Mouse (Mus musculus) lung, adult 18-20 months (tissue): ENCODE data around the gene Tcp11l1.

ENCODE experiments used
- DNase-seq, 2 experiments: peaks; one replicate each; pipeline ENCODE4 v3.0.0; 2022; ENCODE audit warnings: mixed read lengths in 2 of 2

The Tcp11l1 gene

DNA sequence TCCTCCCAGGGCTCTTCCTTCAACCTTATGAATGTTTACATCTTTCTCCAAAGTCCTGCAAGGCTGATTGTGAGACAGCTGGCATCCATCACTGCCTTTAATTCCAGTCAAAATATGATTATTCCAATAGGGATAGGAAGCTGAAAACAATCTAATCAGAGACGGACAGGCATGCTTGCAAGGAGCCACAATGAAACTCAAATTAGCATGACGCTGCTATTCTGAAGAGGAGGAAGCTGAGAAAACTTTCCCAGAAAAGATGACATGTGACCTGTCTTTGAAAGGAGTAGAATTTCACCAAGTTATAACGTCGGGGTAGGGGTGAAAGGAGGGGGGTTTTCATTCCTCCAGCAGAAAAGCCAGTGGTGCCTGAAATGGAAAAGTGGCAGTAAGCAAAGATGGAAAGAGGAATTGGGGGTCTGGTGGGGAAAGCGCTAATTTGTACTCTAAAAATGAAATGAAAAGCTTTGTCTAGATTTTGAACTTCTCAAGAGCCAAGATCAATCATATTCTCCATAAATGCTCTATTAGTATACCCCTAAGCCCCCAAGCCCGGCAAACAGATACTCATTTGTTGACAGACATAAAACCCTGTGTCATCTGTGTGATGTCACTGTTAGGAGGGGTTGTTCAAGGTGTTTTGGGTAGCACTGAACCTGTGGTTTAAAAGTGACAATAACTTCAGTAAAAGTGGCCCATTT is 1.1 kb downstream of the Tcp11l1 start:
- no peak for DNase-seq

- DNase-seq, result no peak
Measured at GRCm38 (mm10) chr2:104709786-104710337, 2.1 kb downstream of the Tcp11l1 start.

GRCm38 (mm10) chr2:104704355-104704754 is 7.6 kb downstream of the Tcp11l1 start:
- DNase-seq, result no peak

DNA sequence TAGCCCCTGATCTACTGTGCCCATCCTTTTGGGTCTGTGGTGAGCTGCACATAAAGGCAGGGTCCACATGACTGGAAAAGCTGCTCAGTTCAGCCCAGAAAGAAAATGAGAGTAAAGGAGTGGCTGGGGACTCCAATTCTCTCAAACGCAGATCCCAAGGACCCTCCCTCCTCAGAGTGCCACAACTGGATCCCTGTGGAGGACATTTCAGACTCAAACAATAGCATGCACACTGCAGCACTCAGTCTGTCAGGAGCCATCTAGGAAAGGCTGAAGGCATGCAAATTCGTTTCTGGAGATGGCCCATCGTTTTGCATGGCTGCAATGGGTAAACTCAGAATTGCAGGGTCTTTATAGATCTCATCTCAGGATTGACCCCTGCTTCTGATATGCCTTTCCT is 8.8 kb downstream of the Tcp11l1 start:
- DNase-seq, result no peak

- DNase-seq, result no peak
Measured at GRCm38 (mm10) chr2:104699659-104700058, 12.3 kb downstream of the Tcp11l1 start.

DNA sequence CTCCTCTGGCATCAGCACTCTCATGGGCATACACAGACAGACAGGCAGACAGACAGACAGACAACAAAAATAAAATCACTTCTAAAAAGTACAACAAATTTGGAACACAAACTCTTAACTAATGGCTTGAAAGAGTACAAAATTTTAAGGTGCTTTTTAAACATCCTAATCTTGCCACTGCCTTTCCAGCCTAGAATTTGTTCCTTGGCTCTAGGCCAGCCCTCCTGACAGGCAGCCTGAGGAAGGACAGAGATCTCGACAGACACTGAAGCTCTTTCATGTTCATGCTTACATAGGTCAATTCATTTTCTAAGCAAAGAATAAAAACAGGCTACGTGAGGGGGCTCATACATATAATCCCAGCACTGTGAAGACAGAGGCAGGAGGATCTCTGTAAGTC is 19.4 kb downstream of the Tcp11l1 start:
- no peak for DNase-seq

GRCm38 (mm10) chr2:104690720-104691119 is 21.2 kb downstream of the Tcp11l1 start:
- no peak for DNase-seq

DNA sequence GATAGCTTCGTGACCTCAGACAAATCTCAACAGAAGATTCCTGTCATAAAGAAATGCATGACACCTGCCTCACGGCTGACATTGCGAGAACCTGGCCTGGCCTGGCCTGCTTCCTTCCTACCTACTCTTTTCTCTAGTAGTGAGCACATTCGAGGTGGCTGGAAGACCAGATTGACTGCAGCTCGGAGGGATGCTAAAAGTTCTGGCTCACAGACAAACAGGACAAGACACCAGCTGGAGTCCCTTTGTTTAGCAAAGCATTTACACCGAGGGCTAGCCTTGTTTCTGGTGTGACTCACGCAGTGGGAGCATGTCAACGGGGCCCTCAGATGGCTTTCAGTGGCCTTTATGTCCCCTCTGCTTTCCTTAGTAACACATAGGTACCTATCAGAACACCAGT is 23.2 kb downstream of the Tcp11l1 start:
- DNase-seq, result no peak

DNA sequence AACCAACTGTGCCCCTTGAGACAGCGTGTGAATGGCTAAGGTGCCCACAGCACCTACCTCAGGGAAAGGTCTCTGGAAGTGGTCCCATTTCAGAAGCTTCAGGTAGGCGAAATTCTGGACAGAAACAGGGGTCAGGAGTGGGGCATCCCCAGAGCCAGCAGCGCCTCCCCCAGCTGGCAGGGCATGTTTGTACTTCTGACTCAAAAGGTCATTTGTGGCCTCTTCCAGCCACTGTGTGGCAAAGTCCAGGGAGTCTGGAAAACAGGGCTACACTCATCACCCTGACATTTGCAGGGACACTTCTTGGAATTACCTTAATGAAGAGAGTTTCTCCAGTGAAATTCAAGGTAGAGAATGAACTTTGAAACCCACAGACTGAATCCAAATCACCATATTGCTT is 23.6 kb downstream of the Tcp11l1 start:
- DNase-seq, result no peak

- no peak for DNase-seq
Measured at GRCm38 (mm10) chr2:104687261-104687660, 24.7 kb downstream of the Tcp11l1 start.

DNA sequence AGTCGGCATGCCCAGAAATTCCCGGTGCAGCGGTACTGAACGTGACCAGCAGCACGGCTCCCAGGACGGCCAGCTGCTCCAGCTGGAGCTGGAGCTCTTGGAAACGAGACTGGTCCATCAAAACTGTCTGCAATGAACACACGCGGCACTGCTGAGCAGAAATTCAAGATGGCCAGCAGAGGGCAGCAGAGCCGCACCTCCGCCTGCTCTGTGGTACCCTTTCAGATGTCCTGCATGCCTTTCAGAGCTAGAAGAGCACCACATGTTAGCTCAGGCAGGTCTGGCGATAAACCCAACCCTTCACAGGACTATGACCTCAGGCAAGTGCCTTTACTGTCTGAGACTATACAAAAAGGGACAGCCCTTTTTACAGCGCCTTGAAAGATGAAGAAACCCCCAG is 26.6 kb downstream of the Tcp11l1 start:
- DNase-seq, result peak; percentile 66 to 71

DNA sequence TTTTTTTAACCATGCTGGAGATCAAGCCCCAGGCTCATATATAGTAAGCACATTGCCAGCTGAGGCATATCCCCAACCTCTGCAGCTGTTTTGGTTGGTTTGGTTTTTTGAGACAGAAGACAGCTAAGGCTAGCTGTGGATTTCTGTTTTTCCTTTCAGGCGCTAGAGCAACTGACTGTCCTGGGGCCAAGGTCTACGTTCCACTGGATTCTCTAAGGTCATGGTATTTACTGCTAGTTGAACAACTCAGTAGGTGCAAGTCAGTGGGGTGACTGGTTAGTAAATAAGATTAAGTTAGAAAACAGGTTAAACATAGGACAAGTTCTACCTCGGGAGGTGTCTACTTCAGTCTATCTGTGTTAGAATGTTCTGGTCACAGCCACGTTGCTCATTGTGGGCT is 27.2 kb downstream of the Tcp11l1 start:
- DNase-seq, result no peak

DNA sequence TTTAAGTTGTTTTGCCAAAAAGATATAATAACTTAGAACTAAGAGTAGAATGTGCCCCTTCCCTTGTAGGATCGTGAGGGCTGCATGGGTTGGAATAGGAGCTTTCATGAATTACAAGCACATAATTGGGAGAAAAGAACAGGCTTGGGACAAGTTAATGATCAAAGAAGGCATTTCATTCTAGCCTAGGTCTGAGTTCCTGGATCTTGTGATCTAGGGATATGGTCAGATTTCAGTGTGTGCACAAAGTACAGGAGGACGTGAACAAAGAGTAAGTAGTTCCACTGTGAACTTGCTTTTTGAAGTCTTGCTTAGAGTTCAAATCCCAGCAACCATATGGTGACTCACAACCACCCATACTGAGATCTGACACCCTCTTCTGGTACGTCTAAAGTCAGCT is 34.6 kb downstream of the Tcp11l1 start:
- DNase-seq, result no peak

- DNase-seq, result no peak
Measured at GRCm38 (mm10) chr2:104671724-104672123, 40.2 kb downstream of the Tcp11l1 start.

DNA sequence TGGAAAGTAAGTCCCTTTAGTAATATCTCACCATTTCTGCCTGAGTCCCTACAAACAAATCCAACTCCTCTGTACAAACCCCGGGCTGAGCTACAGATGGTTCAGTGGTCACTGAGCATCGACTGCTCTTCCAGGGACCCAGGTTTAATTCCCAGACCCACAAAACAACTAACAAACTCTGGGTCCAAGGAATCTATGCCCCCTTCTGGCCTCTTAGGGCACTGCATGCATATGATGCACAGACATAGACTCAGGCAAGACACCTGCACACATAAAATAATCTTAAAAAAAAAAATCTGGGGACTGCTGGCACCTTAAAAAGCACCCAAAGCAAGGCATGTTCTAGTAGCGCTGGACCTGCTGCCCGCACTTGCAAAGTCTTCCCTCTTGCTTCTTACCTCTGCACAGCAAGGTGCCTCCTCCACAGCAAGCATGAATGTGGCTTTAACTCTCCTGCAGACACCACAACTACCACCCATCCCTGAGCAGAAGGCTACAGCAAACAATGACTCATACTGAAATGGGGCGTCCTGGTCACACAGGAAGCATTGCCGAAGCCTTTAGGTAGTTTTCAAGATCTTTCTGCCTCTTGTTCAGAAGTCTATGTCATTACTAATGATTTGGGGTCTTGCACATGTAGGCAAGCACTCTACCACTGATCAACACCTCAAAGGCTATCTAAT is 42.7 kb downstream of the Tcp11l1 start:
- no peak for DNase-seq

- no peak for DNase-seq
Measured at GRCm38 (mm10) chr2:104663372-104664100, 48.4 kb downstream of the Tcp11l1 start.

GRCm38 (mm10) chr2:104658659-104659058 is 53.3 kb downstream of the Tcp11l1 start:
- DNase-seq, result no peak

DNA sequence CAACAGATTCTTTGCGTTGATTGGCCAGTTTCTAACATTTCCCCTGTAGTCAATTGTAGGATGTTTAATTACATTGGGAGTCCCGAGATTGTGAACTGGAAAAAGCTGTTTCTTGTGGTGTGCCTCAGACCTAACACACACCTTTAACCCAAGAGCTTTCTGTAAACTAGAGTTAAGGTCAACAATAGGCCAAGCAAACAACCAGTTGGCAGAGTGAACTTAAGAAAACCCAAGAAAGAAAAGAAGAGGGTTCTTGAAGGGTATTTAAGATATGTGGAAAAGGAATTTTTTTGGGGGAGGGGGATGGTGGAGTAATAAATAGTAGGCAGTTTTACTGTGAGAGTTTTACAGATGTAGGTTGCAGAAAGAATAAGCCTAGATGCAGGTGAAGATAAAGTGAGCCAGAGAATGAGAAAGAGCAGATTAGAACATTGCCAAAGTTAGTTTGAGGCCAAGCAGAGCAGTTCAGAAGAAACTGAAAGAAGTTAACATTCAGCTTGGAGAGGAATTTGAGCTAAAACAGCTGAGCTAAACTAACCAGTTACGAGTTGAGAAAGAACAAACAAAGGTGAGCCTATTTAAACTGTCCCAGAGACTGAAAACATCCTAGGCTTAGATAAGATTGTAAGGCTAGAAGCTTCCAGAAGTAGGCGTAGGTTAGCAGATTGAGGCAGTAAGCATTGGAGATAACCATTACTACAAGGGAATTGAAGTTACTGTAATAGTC is 95.8 kb downstream of the Tcp11l1 start:
- DNase-seq, result peak in 1 of 2 experiments; percentile 14

DNA sequence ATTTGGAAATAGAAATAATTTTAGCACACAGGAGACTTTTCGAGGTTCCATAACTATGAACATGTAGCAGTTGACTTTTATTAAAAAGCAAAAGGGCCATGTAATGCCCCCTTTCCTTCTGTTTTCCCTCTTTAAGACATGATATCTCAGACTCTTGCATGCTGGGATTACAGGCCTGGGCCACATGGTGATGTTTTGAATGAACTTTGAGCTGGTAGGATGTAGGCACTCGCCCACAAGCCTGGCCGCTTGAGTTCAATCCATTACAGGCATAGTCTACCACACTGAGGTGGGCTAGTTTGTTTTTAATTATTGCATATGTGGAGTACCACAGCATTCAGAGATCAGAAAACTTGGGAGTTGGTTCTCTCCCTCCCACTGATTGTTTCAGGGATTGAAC is 97.2 kb downstream of the Tcp11l1 start:
- no peak for DNase-seq
